Mouse (Mus musculus): ENCODE data around the gene Cr2. TPM values are rescaled to one million over a fixed set of nuclear protein-coding genes. Genes with fewer than 3 reads are reported as not detected.
"Not testable (repeated sequence)": the region's sequence is repeated elsewhere in the genome, so short reads cannot be mapped to it uniquely, and the experiment has no call there.

The Cr2 gene
- 0.14 TPM in 1 of 2 replicates, not detected in the other for polyA plus RNA-seq (2015; fragmentation: Nextera tagmentation; extraction: Ambion mirVana)

- H3K36me3 ChIP-seq (replicated peaks): no peaks in the 10 kb centered on the region
- H3K9me3 ChIP-seq (replicated peaks): no peaks in the 10 kb centered on the region
- 9% methylated on average over 20 of the region's 20 CpGs for WGBS (ENCODE audit: insufficient replicate concordance)
- H3K4me3 ChIP-seq (replicated peaks): no peak within 1 kb of the TSS
- H3K9ac ChIP-seq: no peak within 1 kb of the TSS
- no peak within 1 kb of the TSS for H3K27ac ChIP-seq (replicated peaks)
- ATAC-seq (ENCODE audit: insufficient read depth): peak; percentile 54
- H3K4me1 ChIP-seq (replicated peaks): 0 out of 2 replicates have a peak, but pooled peaks cover 3% of the 10 kb centered on the region
- H3K27me3 ChIP-seq: 0 out of 2 replicates have a peak, but pooled peaks cover 7% of the 10 kb centered on the region
- peak within 1 kb of the TSS; percentile 45 for H3K4me2 ChIP-seq
Measured at GRCm38 (mm10) chr1:195175980-195176931, at the start of gene Cr2. Gene Cr2, minus strand, starts transcription at chr1:195176716.

- Histone ChIP-seq H3K4me3 (replicated peaks) (no peak overlapping the region), H3K36me3 (replicated peaks) (no peaks in the 10 kb centered on the region), H3K4me1 (replicated peaks) (no peaks in the 10 kb centered on the region), H3K9me3 (replicated peaks) (no peaks in the 10 kb centered on the region), H3K27ac (replicated peaks) (no peak overlapping the region), H3K27me3 (no peaks in the 10 kb centered on the region), H3K9ac (no peak overlapping the region), H3K4me2 (no peak overlapping the region)
- 40% methylated on average over 2 of the region's 2 CpGs for WGBS (ENCODE audit: insufficient replicate concordance)
- ATAC-seq (ENCODE audit: insufficient read depth): no peak
Measured at GRCm38 (mm10) chr1:195221781-195222180, 45.3 kb upstream of the Cr2 start.

GRCm38 (mm10) chr1:195212851-195213250, 36.3 kb upstream of the Cr2 start:
- H3K27ac ChIP-seq (replicated peaks); H3K4me3 ChIP-seq (replicated peaks); H3K9me3 ChIP-seq (replicated peaks); H3K4me1 ChIP-seq (replicated peaks); H3K36me3 ChIP-seq (replicated peaks); H3K27me3 ChIP-seq; H3K9ac ChIP-seq; ATAC-seq (ENCODE audit: insufficient read depth); H3K4me2 ChIP-seq: not testable (repeated sequence)
- WGBS (ENCODE audit: insufficient replicate concordance): 46% methylated on average over 19 of the region's 19 CpGs

GRCm38 (mm10) chr1:195184746-195185145, 8.2 kb upstream of the Cr2 start:
- Histone ChIP-seq H3K27ac (replicated peaks) (no peak overlapping the region), H3K27me3 (no peaks in the 10 kb centered on the region), H3K9me3 (replicated peaks) (no peaks in the 10 kb centered on the region), H3K4me1 (replicated peaks) (no peaks in the 10 kb centered on the region), H3K9ac (no peak overlapping the region), H3K36me3 (replicated peaks) (no peaks in the 10 kb centered on the region), H3K4me2 (no peak overlapping the region), H3K4me3 (replicated peaks) (no peak overlapping the region)
- no peak for ATAC-seq (ENCODE audit: insufficient read depth)

GRCm38 (mm10) chr1:195164996-195165755, 11.3 kb downstream of the Cr2 start:
- Histone ChIP-seq H3K27ac (replicated peaks) (no peak overlapping the region), H3K9me3 (replicated peaks) (no peaks in the 10 kb centered on the region), H3K4me2 (no peak overlapping the region), H3K4me3 (replicated peaks) (no peak overlapping the region), H3K27me3 (no peaks in the 10 kb centered on the region), H3K4me1 (replicated peaks) (no peaks in the 10 kb centered on the region), H3K36me3 (replicated peaks) (no peaks in the 10 kb centered on the region), H3K9ac (no peak overlapping the region)
- WGBS (ENCODE audit: insufficient replicate concordance): 61% methylated on average over 9 of the region's 9 CpGs
- no peak for ATAC-seq (ENCODE audit: insufficient read depth)

GRCm38 (mm10) chr1:195132070-195132469, 44.4 kb downstream of the Cr2 start:
- Histone ChIP-seq H3K4me3 (replicated peaks) (peak overlapping the region; percentile 79), H3K4me2 (peak overlapping the region; percentile 69), H3K36me3 (replicated peaks) (peaks cover 15% of the 10 kb centered on the region), H3K4me1 (replicated peaks) (peaks cover 18% of the 10 kb centered on the region), H3K27ac (replicated peaks) (peak overlapping the region; percentile 98), H3K27me3 (no peaks in the 10 kb centered on the region), H3K9me3 (replicated peaks) (no peaks in the 10 kb centered on the region), H3K9ac (peak overlapping the region; percentile 93)
- ATAC-seq (ENCODE audit: insufficient read depth): no peak
- 30% methylated on average over 3 of the region's 3 CpGs for WGBS (ENCODE audit: insufficient replicate concordance)

- H3K4me3 ChIP-seq (replicated peaks): peak overlapping the region; percentile 79
- H3K27ac ChIP-seq (replicated peaks): peak overlapping the region; percentile 98
- H3K4me1 ChIP-seq (replicated peaks): peaks cover 18% of the 10 kb centered on the region
- WGBS (ENCODE audit: insufficient replicate concordance): 8% methylated on average over 4 of the region's 4 CpGs
- no peak for ATAC-seq (ENCODE audit: insufficient read depth)
- H3K9ac ChIP-seq: peak overlapping the region; percentile 93
- no peaks in the 10 kb centered on the region for H3K9me3 ChIP-seq (replicated peaks)
- no peaks in the 10 kb centered on the region for H3K27me3 ChIP-seq
- peak overlapping the region; percentile 69 for H3K4me2 ChIP-seq
- H3K36me3 ChIP-seq (replicated peaks): peaks cover 18% of the 10 kb centered on the region
Measured at GRCm38 (mm10) chr1:195131675-195132015, 44.9 kb downstream of the Cr2 start.

- Histone ChIP-seq H3K4me2 (peak within 1 kb of the TSS; percentile 69), H3K27ac (replicated peaks) (peak within 1 kb of the TSS; percentile 98), H3K4me1 (replicated peaks) (peaks cover 18% of the 10 kb centered on the region), H3K36me3 (replicated peaks) (peaks cover 21% of the 10 kb centered on the region), H3K9me3 (replicated peaks) (no peaks in the 10 kb centered on the region), H3K9ac (peak within 1 kb of the TSS; percentile 93), H3K27me3 (no peaks in the 10 kb centered on the region), H3K4me3 (replicated peaks) (peak within 1 kb of the TSS; percentile 79)
- under 1% methylated on average over 31 of the region's 31 CpGs for WGBS (ENCODE audit: insufficient replicate concordance)
- ATAC-seq (ENCODE audit: insufficient read depth): peak; percentile 96
Measured at GRCm38 (mm10) chr1:195130953-195131674, 45.4 kb downstream of the Cr2 start, which contains the start of gene Cr1l. Gene Cr1l, minus strand, starts transcription at chr1:195131586.

GRCm38 (mm10) chr1:195130479-195130878, 46.0 kb downstream of the Cr2 start:
- H3K9ac ChIP-seq: peak overlapping the region; percentile 93
- ATAC-seq (ENCODE audit: insufficient read depth): peak; percentile 51
- H3K36me3 ChIP-seq (replicated peaks): peaks cover 25% of the 10 kb centered on the region
- H3K27me3 ChIP-seq: no peaks in the 10 kb centered on the region
- peak overlapping the region; percentile 79 for H3K4me3 ChIP-seq (replicated peaks)
- H3K4me1 ChIP-seq (replicated peaks): peaks cover 18% of the 10 kb centered on the region
- under 1% methylated on average over 2 of the region's 2 CpGs for WGBS (ENCODE audit: insufficient replicate concordance)
- no peaks in the 10 kb centered on the region for H3K9me3 ChIP-seq (replicated peaks)
- H3K4me2 ChIP-seq: peak overlapping the region; percentile 69
- peak overlapping the region; percentile 98 for H3K27ac ChIP-seq (replicated peaks)

GRCm38 (mm10) chr1:195129867-195130266, 46.6 kb downstream of the Cr2 start:
- peaks cover 18% of the 10 kb centered on the region for H3K4me1 ChIP-seq (replicated peaks)
- peak overlapping the region; percentile 61 for H3K4me2 ChIP-seq
- peak overlapping the region; percentile 52 for H3K27ac ChIP-seq (replicated peaks)
- WGBS (ENCODE audit: insufficient replicate concordance): 56% methylated on average over 1 of the region's 1 CpGs
- peak overlapping the region; percentile 53 for H3K4me3 ChIP-seq (replicated peaks)
- peak overlapping the region; percentile 51 for H3K9ac ChIP-seq
- peaks cover 31% of the 10 kb centered on the region for H3K36me3 ChIP-seq (replicated peaks)
- H3K27me3 ChIP-seq: no peaks in the 10 kb centered on the region
- no peak for ATAC-seq (ENCODE audit: insufficient read depth)
- H3K9me3 ChIP-seq (replicated peaks): no peaks in the 10 kb centered on the region
